Mouse (Mus musculus) forebrain, embryonic 11.5 days (tissue): ENCODE data around the gene Osbpl10. TPM values are rescaled to one million over a fixed set of nuclear protein-coding genes. Genes with fewer than 3 reads are reported as not detected.
A peak's percentile ranks its signal among the peaks of the same experiment; 100 is the strongest.

Source experiments
- ATAC-seq: fragments of 200-750 bp; cut with Nextera tagmentation; replicated peaks from 2 replicates; pipeline ENCODE4 v1.8.0; 2017; ENCODE audit warnings: moderate TSS enrichment; ENCODE audit not compliant: low FRiP score
- DNase-seq: peaks from one replicate; pipeline ENCODE4 v3.0.0-alpha.2; 2017; ENCODE audit warnings: low spot score
- H3K27ac ChIP-seq: fragments of 300-500 bp; sonication (generic); 2 replicates; pipeline ENCODE4 v1.5.1; 2014; ENCODE audit warnings: low read depth, low read length
- H3K27me3 ChIP-seq: fragments of 300-500 bp; sonication (generic); 2 replicates; pipeline ENCODE4 v1.6.1; 2014; ENCODE audit warnings: mild to moderate bottlenecking, low read length, mixed read lengths; ENCODE audit not compliant: control insufficient read depth, insufficient read depth
- H3K36me3 ChIP-seq: fragments of 300-500 bp; sonication (generic); 2 replicates; pipeline ENCODE4 v1.6.1; 2014; ENCODE audit warnings: mild to moderate bottlenecking, low read length, moderate library complexity, mixed read lengths; ENCODE audit not compliant: control insufficient read depth, insufficient read depth
- H3K4me1 ChIP-seq: fragments of 300-500 bp; sonication (generic); replicated peaks from 2 replicates; pipeline ENCODE4 v1.6.1; 2014; ENCODE audit warnings: low read length, mixed read lengths; ENCODE audit not compliant: control insufficient read depth, insufficient read depth
- H3K4me2 ChIP-seq: fragments of 300-500 bp; sonication (generic); 2 replicates; pipeline ENCODE4 v1.6.1; 2014; ENCODE audit warnings: low read depth, mild to moderate bottlenecking, low read length, moderate library complexity, mixed read lengths; ENCODE audit not compliant: severe bottlenecking
- H3K4me3 ChIP-seq: fragments of 300-500 bp; sonication (generic); 2 replicates; pipeline ENCODE4 v1.5.1; 2014; ENCODE audit warnings: low read depth, low read length
- H3K9ac ChIP-seq: fragments of 300-500 bp; sonication (generic); 2 replicates; pipeline ENCODE4 v1.6.1; 2014; ENCODE audit warnings: low read length
- H3K9me3 ChIP-seq: fragments of 300-500 bp; sonication (generic); 2 replicates; pipeline ENCODE4 v1.6.1; 2016; ENCODE audit warnings: low read length, mixed read lengths; ENCODE audit not compliant: control insufficient read depth
- WGBS: fragments of 180-500 bp; shearing (Covaris S2); extraction: QIAGEN DNeasy Blood & Tissue Kit; methylation state at CpG from one replicate; pipeline ENCODE4 v1.1.7; 2014; 5-methylcytosine and 5-hydroxymethylcytosine counted together
- polyA plus RNA-seq: library from polyadenylated mRNA; unstranded; fragments of >200 nt; fragmentation: Nextera tagmentation; extraction: Ambion mirVana; gene quantifications from 2 replicates; pipeline ENCODE4 v1.2.1, GENCODE M21; 2014

Osbpl10 gene
- polyA plus RNA-seq, 1 experiment from 2014 or later, result 1.0 TPM

GRCm38 (mm10) chr9:115097340-115097739 is 119.0 kb downstream of the Osbpl10 start:
- WGBS, result 83% methylated on average over 4 of the region's 4 CpGs

GRCm38 (mm10) chr9:115100181-115100915 is 122.0 kb downstream of the Osbpl10 start:
- no peaks in the 10 kb centered on the region for H3K4me1 ChIP-seq
- H3K27me3 ChIP-seq, result no peaks in the 10 kb centered on the region
- no peaks in the 10 kb centered on the region for H3K36me3 ChIP-seq
- WGBS, result 87% methylated on average over 15 of the region's 15 CpGs
- DNase-seq (no peak), ATAC-seq (no peak)
- no peak overlapping the region for H3K27ac ChIP-seq
- no peak overlapping the region for H3K9ac ChIP-seq
- H3K4me3 ChIP-seq, result no peak overlapping the region
- H3K4me2 ChIP-seq, result no peak overlapping the region
- H3K9me3 ChIP-seq, result no peaks in the 10 kb centered on the region

More at GRCm38 (mm10) chr9:115097340-115097739, 119.0 kb downstream of the Osbpl10 start:
- Histone ChIP-seq H3K4me2 (no peak overlapping the region), H3K27ac (no peak overlapping the region), H3K9ac (no peak overlapping the region), H3K36me3 (no peaks in the 10 kb centered on the region), H3K27me3 (no peaks in the 10 kb centered on the region), H3K9me3 (no peaks in the 10 kb centered on the region), H3K4me1 (no peaks in the 10 kb centered on the region), H3K4me3 (no peak overlapping the region)
- DNase-seq, result no peak
- ATAC-seq, result no peak

- H3K27ac ChIP-seq, result no peak overlapping the region
- H3K9ac ChIP-seq, result no peak overlapping the region
- H3K4me2 ChIP-seq, result no peak overlapping the region
- H3K27me3 ChIP-seq, result no peaks in the 10 kb centered on the region
- ATAC-seq (no peak), DNase-seq (no peak)
- H3K4me1 ChIP-seq, result no peaks in the 10 kb centered on the region
- H3K4me3 ChIP-seq, result no peak overlapping the region
- WGBS, result 79% methylated on average over 7 of the region's 7 CpGs
- no peaks in the 10 kb centered on the region for H3K36me3 ChIP-seq
- H3K9me3 ChIP-seq, result no peaks in the 10 kb centered on the region
These were observed 129.1 kb downstream of the Osbpl10 start for GRCm38 (mm10) chr9:115107430-115107829.

DNA sequence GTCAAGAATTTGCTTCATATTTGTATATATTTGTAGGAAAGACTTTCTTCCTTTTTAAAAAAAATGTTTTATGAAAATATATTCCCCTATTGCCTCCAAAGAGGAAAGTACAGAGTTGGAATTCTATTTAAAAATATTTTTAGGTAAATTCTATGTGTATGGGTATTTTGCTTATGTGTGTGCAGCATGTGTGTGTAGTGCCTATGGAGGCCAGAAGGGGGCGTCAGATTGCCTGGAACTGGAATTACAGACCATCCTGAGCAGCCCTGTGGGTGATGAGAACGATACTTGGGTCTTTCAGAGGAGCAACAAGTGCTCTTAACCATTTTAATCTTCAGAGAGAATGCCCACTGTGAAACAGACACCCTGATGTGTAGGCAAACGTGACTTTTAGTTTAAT is 132.3 kb downstream of the Osbpl10 start:
- H3K4me2 ChIP-seq, result no peak overlapping the region
- DNase-seq (no peak), ATAC-seq (no peak)
- no peaks in the 10 kb centered on the region for H3K27me3 ChIP-seq
- H3K4me3 ChIP-seq, result no peak overlapping the region
- H3K27ac ChIP-seq, result no peak overlapping the region
- H3K36me3 ChIP-seq, result no peaks in the 10 kb centered on the region
- 51% methylated on average over 3 of the region's 3 CpGs for WGBS
- no peak overlapping the region for H3K9ac ChIP-seq
- H3K9me3 ChIP-seq, result no peaks in the 10 kb centered on the region
- H3K4me1 ChIP-seq, result no peaks in the 10 kb centered on the region

DNA sequence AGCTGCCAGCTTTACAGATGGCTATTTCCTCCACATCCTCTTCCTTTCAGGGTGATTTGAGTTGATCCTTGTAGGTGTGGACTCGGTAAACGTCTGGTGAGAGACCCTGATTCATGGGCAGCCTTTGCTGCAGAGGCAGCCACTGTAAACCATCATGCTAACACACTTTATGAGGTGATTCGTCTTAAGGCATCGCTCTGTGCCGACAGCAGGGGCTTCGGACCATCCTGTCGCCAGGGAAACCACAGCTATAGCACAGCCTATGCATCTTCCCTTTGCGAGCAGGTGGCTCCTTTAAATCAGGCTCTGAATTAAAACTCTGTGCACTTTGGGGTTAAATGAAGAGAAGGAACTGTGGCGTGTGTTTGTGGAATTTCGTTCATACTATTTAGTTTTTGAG is 138.9 kb downstream of the Osbpl10 start:
- H3K4me2 ChIP-seq, result no peak overlapping the region
- no peak overlapping the region for H3K27ac ChIP-seq
- H3K4me1 ChIP-seq, result no peaks in the 10 kb centered on the region
- ATAC-seq (no peak), DNase-seq (no peak)
- no peak overlapping the region for H3K9ac ChIP-seq
- no peak overlapping the region for H3K4me3 ChIP-seq
- 83% methylated on average over 10 of the region's 10 CpGs for WGBS
- no peaks in the 10 kb centered on the region for H3K36me3 ChIP-seq
- no peaks in the 10 kb centered on the region for H3K27me3 ChIP-seq
- H3K9me3 ChIP-seq, result no peaks in the 10 kb centered on the region

DNA sequence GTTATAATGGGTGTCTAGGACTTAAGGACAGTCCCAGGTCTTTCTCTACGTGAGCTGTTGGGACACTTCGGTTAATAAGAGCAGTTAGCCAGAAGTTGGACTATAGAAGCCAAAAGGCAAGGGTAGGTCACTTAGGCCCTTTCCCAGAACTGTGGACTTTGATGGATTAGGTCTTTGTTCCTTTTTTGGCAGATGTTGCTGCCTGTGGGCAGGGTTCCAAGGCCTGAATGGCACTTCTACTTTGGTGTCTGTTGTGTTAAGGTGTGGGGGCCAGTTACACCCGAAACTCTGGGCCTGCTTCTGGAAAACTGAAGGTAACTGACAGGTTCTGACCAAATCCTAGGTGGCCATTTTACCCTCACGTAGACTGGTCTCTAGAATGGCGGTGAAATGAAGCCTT is 141.9 kb downstream of the Osbpl10 start:
- H3K4me3 ChIP-seq, result no peak overlapping the region
- no peaks in the 10 kb centered on the region for H3K36me3 ChIP-seq
- H3K27ac ChIP-seq, result no peak overlapping the region
- WGBS, result 91% methylated on average over 5 of the region's 5 CpGs
- no peaks in the 10 kb centered on the region for H3K9me3 ChIP-seq
- no peak for ATAC-seq
- H3K9ac ChIP-seq, result no peak overlapping the region
- no peaks in the 10 kb centered on the region for H3K4me1 ChIP-seq
- no peak for DNase-seq
- H3K27me3 ChIP-seq, result no peaks in the 10 kb centered on the region
- H3K4me2 ChIP-seq, result no peak overlapping the region

DNA sequence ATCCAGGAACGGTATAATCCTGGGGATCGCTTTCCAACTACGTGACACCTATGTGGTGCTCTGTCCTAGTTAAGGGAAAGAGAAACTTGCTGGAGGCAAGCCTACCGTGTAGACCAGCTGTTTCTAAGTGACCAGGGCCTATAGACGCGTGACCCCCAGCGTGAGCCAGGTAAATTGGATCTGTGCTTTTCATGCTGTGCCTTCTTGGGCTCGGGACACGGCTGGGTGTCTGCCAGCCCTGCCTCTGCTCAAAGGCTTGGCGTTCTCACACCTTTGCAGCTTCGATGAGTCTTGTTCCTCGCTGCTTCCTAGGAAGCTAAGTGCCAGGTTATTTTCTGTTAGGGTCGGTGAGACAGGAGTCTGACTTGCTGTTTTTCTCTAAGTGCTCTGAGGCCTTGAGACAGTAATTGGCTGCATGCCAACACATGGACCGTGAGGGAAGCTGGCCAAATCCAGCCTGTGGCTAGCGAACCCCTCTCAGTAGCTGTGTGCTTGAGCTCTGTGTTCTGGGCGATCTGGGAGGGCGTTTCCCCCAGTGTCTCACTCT is 142.4 kb downstream of the Osbpl10 start:
- ATAC-seq, result no peak
- H3K9me3 ChIP-seq, result no peaks in the 10 kb centered on the region
- no peak overlapping the region for H3K27ac ChIP-seq
- no peak for DNase-seq
- H3K9ac ChIP-seq, result no peak overlapping the region
- WGBS, result 84% methylated on average over 17 of the region's 17 CpGs
- H3K4me2 ChIP-seq, result no peak overlapping the region
- no peaks in the 10 kb centered on the region for H3K4me1 ChIP-seq
- H3K4me3 ChIP-seq, result no peak overlapping the region
- H3K27me3 ChIP-seq, result no peaks in the 10 kb centered on the region
- no peaks in the 10 kb centered on the region for H3K36me3 ChIP-seq

DNA sequence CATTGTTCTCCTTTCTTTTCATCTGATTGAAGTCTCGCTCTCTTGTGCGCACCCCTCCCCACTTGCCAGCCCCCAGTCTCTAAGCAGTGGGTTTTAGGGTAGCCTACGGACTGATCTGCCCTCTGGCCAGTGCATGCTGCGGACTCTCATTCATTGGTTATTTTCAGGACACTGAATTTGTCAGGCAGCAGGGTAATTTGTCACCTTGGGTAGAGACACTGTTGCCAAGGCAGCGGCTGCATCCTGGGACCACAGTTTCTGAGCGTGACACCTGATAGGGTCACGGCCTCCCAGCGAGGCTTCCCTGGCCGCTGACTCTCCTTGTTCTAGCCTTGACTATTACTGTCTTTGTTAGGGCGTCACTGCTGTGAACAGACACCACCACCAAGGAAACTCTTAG is 149.0 kb downstream of the Osbpl10 start:
- 0 out of 2 replicates have a peak, but pooled peaks cover 3% of the 10 kb centered on the region for H3K4me1 ChIP-seq
- no peak overlapping the region for H3K4me3 ChIP-seq
- ATAC-seq (0 out of 2 replicates have a peak, but pooled peaks have one; percentile 36), DNase-seq (no peak)
- H3K9me3 ChIP-seq, result no peaks in the 10 kb centered on the region
- no peak overlapping the region for H3K4me2 ChIP-seq
- H3K27me3 ChIP-seq, result no peaks in the 10 kb centered on the region
- no peak overlapping the region for H3K27ac ChIP-seq
- no peak overlapping the region for H3K9ac ChIP-seq
- 44% methylated on average over 10 of the region's 10 CpGs for WGBS
- no peaks in the 10 kb centered on the region for H3K36me3 ChIP-seq

DNA sequence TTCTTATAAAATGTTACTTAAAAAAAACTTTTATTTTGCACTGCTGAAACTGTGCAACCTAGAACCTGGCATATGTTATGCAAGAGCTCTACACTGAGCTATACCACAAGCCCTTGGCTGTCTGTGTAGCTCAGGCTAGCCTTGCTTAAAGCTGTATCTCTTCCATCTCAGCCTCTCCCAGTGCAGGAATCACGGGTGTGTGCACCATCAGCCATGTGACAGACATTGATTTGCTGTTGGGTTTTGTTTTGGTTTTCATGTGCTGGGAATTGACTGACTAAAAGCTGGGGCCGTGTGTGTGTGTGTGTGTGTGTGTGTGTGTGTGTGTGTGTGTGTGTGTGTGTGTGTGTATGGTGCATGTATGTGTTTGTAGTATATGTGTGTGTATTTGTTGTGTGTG is 155.6 kb downstream of the Osbpl10 start:
- no peak overlapping the region for H3K4me2 ChIP-seq
- ATAC-seq (no peak), DNase-seq (no peak)
- H3K9me3 ChIP-seq, result no peaks in the 10 kb centered on the region
- H3K4me3 ChIP-seq, result no peak overlapping the region
- no peak overlapping the region for H3K9ac ChIP-seq
- WGBS, result 70% methylated on average over 2 of the region's 2 CpGs
- no peaks in the 10 kb centered on the region for H3K36me3 ChIP-seq
- no peaks in the 10 kb centered on the region for H3K4me1 ChIP-seq
- H3K27ac ChIP-seq, result no peak overlapping the region
- no peaks in the 10 kb centered on the region for H3K27me3 ChIP-seq
